Mouse (Mus musculus): Measurements from ENCODE around the gene Fryl. TPM values are rescaled to one million over a fixed set of nuclear protein-coding genes. Genes with fewer than 3 reads are reported as not detected.
"Not testable (repeated sequence)": the region's sequence is repeated elsewhere in the genome, so short reads cannot be mapped to it uniquely, and the experiment has no call there.

Gene Fryl
- polyA plus RNA-seq, 2 experiments, result 26.1 to 26.7 TPM

- no peaks in the 10 kb centered on the region for H3K36me3 ChIP-seq (ENCODE audit: control insufficient read depth, insufficient read depth, low read length)
- no peak for ATAC-seq (ENCODE audit: low FRiP score, low read depth)
- no peak overlapping the region for H3K27ac ChIP-seq (replicated peaks; ENCODE audit: low read depth, low read length)
- no peaks in the 10 kb centered on the region for H3K9me3 ChIP-seq (ENCODE audit: control insufficient read depth, low read length)
- H3K4me2 ChIP-seq (replicated peaks; ENCODE audit: low read depth, low read length, severe bottlenecking), result no peak overlapping the region
- DNase-seq (ENCODE audit: low spot score), result no peak
- no peak for TF ChIP-seq POLR2A (IDR thresholded peaks at IDR 0.05; ENCODE audit: borderline replicate concordance, extremely low read depth, insufficient read depth, insufficient read length)
- peaks cover 4% of the 10 kb centered on the region; the same call in 1 of the 2 replicates for H3K4me1 ChIP-seq (ENCODE audit: control insufficient read depth, insufficient read depth, low read length)
- H3K27me3 ChIP-seq (ENCODE audit: control insufficient read depth, insufficient read depth, low read length), result peaks cover 11% of the 10 kb centered on the region
- 27% methylated on average over 9 of the region's 9 CpGs for WGBS
- H3K4me3 ChIP-seq (replicated peaks; ENCODE audit: low read length), result no peak overlapping the region
- no peak overlapping the region for H3K9ac ChIP-seq (ENCODE audit: low read depth, low read length, severe bottlenecking)
These were observed 241.7 kb downstream of the Fryl start for GRCm38 (mm10) chr5:73014745-73015144.

GRCm38 (mm10) chr5:73013611-73014287 lies 242.7 kb downstream of the Fryl start:
- WGBS, result 4% methylated on average over 25 of the region's 65 CpGs
- peak; percentile 60 for ATAC-seq (ENCODE audit: low FRiP score, low read depth)
- not testable (repeated sequence) for DNase-seq (ENCODE audit: low spot score); H3K4me1 ChIP-seq (ENCODE audit: control insufficient read depth, insufficient read depth, low read length); H3K9me3 ChIP-seq (ENCODE audit: control insufficient read depth, low read length); H3K27ac ChIP-seq (replicated peaks; ENCODE audit: low read depth, low read length); H3K9ac ChIP-seq (ENCODE audit: low read depth, low read length, severe bottlenecking); H3K36me3 ChIP-seq (ENCODE audit: control insufficient read depth, insufficient read depth, low read length)
- H3K4me2 ChIP-seq (replicated peaks; ENCODE audit: low read depth, low read length, severe bottlenecking), result peak overlapping the region; percentile 61
- peaks cover 11% of the 10 kb centered on the region for H3K27me3 ChIP-seq (ENCODE audit: control insufficient read depth, insufficient read depth, low read length)
- peak overlapping the region; percentile 36 for H3K4me3 ChIP-seq (replicated peaks; ENCODE audit: low read length)

GRCm38 (mm10) chr5:73012884-73013610 lies 243.4 kb downstream of the Fryl start:
- not testable (repeated sequence) for DNase-seq (ENCODE audit: low spot score); H3K36me3 ChIP-seq (ENCODE audit: control insufficient read depth, insufficient read depth, low read length); H3K27ac ChIP-seq (replicated peaks; ENCODE audit: low read depth, low read length); H3K9me3 ChIP-seq (ENCODE audit: control insufficient read depth, low read length); H3K9ac ChIP-seq (ENCODE audit: low read depth, low read length, severe bottlenecking); H3K4me1 ChIP-seq (ENCODE audit: control insufficient read depth, insufficient read depth, low read length)
- 36% methylated on average over 15 of the region's 27 CpGs for WGBS
- H3K27me3 ChIP-seq (ENCODE audit: control insufficient read depth, insufficient read depth, low read length), result peaks cover 18% of the 10 kb centered on the region
- ATAC-seq (ENCODE audit: low FRiP score, low read depth), result peak; percentile 54; the same call in 1 of the 2 replicates
- peak overlapping the region; percentile 36 for H3K4me3 ChIP-seq (replicated peaks; ENCODE audit: low read length)
- peak overlapping the region; percentile 61 for H3K4me2 ChIP-seq (replicated peaks; ENCODE audit: low read depth, low read length, severe bottlenecking)

- not testable (repeated sequence) for H3K4me2 ChIP-seq (replicated peaks; ENCODE audit: low read depth, low read length, severe bottlenecking); H3K36me3 ChIP-seq (ENCODE audit: control insufficient read depth, insufficient read depth, low read length); H3K9me3 ChIP-seq (ENCODE audit: control insufficient read depth, low read length); DNase-seq (ENCODE audit: low spot score); ATAC-seq (ENCODE audit: low FRiP score, low read depth); H3K4me1 ChIP-seq (ENCODE audit: control insufficient read depth, insufficient read depth, low read length); H3K27ac ChIP-seq (replicated peaks; ENCODE audit: low read depth, low read length); H3K9ac ChIP-seq (ENCODE audit: low read depth, low read length, severe bottlenecking); H3K4me3 ChIP-seq (replicated peaks; ENCODE audit: low read length)
- 76% methylated on average over 13 of the region's 16 CpGs for WGBS
- peaks cover 30% of the 10 kb centered on the region for H3K27me3 ChIP-seq (ENCODE audit: control insufficient read depth, insufficient read depth, low read length)
These were observed 244.6 kb downstream of the Fryl start for GRCm38 (mm10) chr5:73011806-73012205.

- H3K4me2 ChIP-seq (replicated peaks; ENCODE audit: low read depth, low read length, severe bottlenecking); H3K9me3 ChIP-seq (ENCODE audit: control insufficient read depth, low read length); H3K4me1 ChIP-seq (ENCODE audit: control insufficient read depth, insufficient read depth, low read length); DNase-seq (ENCODE audit: low spot score); H3K9ac ChIP-seq (ENCODE audit: low read depth, low read length, severe bottlenecking); ATAC-seq (ENCODE audit: low FRiP score, low read depth); H3K36me3 ChIP-seq (ENCODE audit: control insufficient read depth, insufficient read depth, low read length); H3K27ac ChIP-seq (replicated peaks; ENCODE audit: low read depth, low read length); H3K4me3 ChIP-seq (replicated peaks; ENCODE audit: low read length): not testable (repeated sequence)
- peaks cover 38% of the 10 kb centered on the region for H3K27me3 ChIP-seq (ENCODE audit: control insufficient read depth, insufficient read depth, low read length)
- WGBS, result 48% methylated on average over 8 of the region's 8 CpGs
These were observed 248.2 kb downstream of the Fryl start for GRCm38 (mm10) chr5:73008230-73008629.

Data from limb, embryonic 14.5 days (tissue).